8 mouse cellular contexts compared by ENCODE assay signal in genomic region chr1:180725704-180726179, GRCm38 (mm10). TPM values are rescaled to one million over a fixed set of nuclear protein-coding genes. Genes with fewer than 3 reads are reported as not detected.
DNase-seq lines count a peak whose midpoint lies in the region; ATAC-seq lines count a peak whose summit lies in the region.

Gene Acbd3, plus strand, starts transcription at chr1:180726043.

- no peaks in the 10 kb centered on the region for H3K27me3 ChIP-seq in hindbrain, embryonic 15.5 days

- H3K27ac ChIP-seq in hindbrain, embryonic 15.5 days (replicated peaks), result peak within 1 kb of the TSS; percentile 87

- under 1% methylated on average over 52 of the region's 52 CpGs for WGBS in hindbrain, embryonic 15.5 days

- peaks cover 35% of the 10 kb centered on the region for H3K4me1 ChIP-seq in hindbrain, embryonic 15.5 days (replicated peaks)

- no peaks in the 10 kb centered on the region for H3K36me3 ChIP-seq in hindbrain, embryonic 15.5 days

- no peaks in the 10 kb centered on the region for H3K9me3 ChIP-seq in hindbrain, embryonic 15.5 days

- peak within 1 kb of the TSS; percentile 71 for H3K4me2 ChIP-seq in hindbrain, embryonic 15.5 days

- ATAC-seq in hindbrain, embryonic 15.5 days (ENCODE audit: low FRiP score, low read depth), result peak; percentile 96

- peak within 1 kb of the TSS; percentile 93 for H3K9ac ChIP-seq in hindbrain, embryonic 15.5 days

- DNase-seq in R1 (ENCODE audit: low read depth, low spot score), result peak; percentile 88
- peak; percentile 88 to 93 for DNase-seq in cerebellum, postnatal 25 days
- DNase-seq in frontal cortex, postnatal 36 days (ENCODE audit: low spot score in 2 of 2), result peak; percentile 88 to 89
- peak; percentile 83 for DNase-seq in left cerebral cortex, adult 11 months (ENCODE audit: low spot score)
- peak; percentile 95 to 96 for DNase-seq in lung, postnatal 4 days
- peak; percentile 86 for DNase-seq in retina, postnatal 7 days (ENCODE audit: low read depth, low spot score)
- DNase-seq in urinary bladder, adult 2 months (ENCODE audit: low spot score), result peak; percentile 85

- peak within 1 kb of the TSS; percentile 90 for H3K4me3 ChIP-seq in hindbrain, embryonic 15.5 days

RNA-seq across cellular contexts. Expression of gene Acbd3, which starts in this region (rescaled TPM):
- 22.9 and 23.0 TPM in 2 replicates for polyA plus RNA-seq in hindbrain, embryonic 15.5 days (2015; fragmentation: Nextera tagmentation; extraction: Ambion mirVana)
- polyA plus RNA-seq in urinary bladder, adult 2 months (2012; rRNA removed), result 35.4 and 36.5 TPM in 2 replicates

Comparison
In these comparisons a context has a peak if more than half of its experiments do, and no peak if none do; other contexts are left out.
1. Peak in every context shown above with its lines: DNase-seq, ATAC-seq, H3K4me3 ChIP-seq and H3K27ac ChIP-seq.